Mouse (Mus musculus): Measurements from ENCODE around the gene Gpa33. TPM values are rescaled to one million over a fixed set of nuclear protein-coding genes. Genes with fewer than 3 reads are reported as not detected.

Gene Gpa33
- total RNA-seq (2012; rRNA removed) (0.04 TPM in 1 of 2 replicates, not detected in the other), total RNA-seq (2014; rRNA removed) (not detected in 2 replicates), polyA plus RNA-seq (2012; ENCODE audit: insufficient read length, low read depth) (not detected in 2 replicates)

GRCm38 (mm10) chr1:166130224-166130860 lies at the start of gene Gpa33:
Gene Gpa33 (plus strand): TSS chr1:166130238.
- H3K4me3 ChIP-seq (replicated peaks in 1 of 3; ENCODE audit: low read depth in 2 of 3, low read length in 2 of 3, poor library complexity in 1 of 3) = no peak within 1 kb of the TSS
- H3K9ac ChIP-seq (ENCODE audit: insufficient read depth, low read depth) = no peak within 1 kb of the TSS
- dilution Hi-C loops (cut with MboI; ENCODE audit: extremely low pct_ligation_motif_present, extremely low pct_unique_long_range_greater_than_20kb, low sequenced_read_pairs) (no loop called here), in situ Hi-C loops (cut with MboI; ENCODE audit: low pct_ligation_motif_present, low pct_unique_long_range_greater_than_20kb, low sequenced_read_pairs) (no loop called here)
- DNase-seq (ENCODE audit: extremely low read depth) = no peak
- H3K9me3 ChIP-seq (replicated peaks; ENCODE audit: low read length) = no peaks in the 10 kb centered on the region
- peaks cover 2 to 6% of the 10 kb centered on the region in 2 experiments for H3K4me1 ChIP-seq (ENCODE audit: control insufficient read depth in 1 of 2, insufficient read depth in 2 of 2)
- no peak within 1 kb of the TSS for H3K4me2 ChIP-seq (ENCODE audit: insufficient read depth, low read depth, poor library complexity, severe bottlenecking)
- H3K79me2 ChIP-seq (replicated peaks; ENCODE audit: control insufficient read depth, extremely low read depth, insufficient read depth, poor library complexity, severe bottlenecking) = no peaks in the 10 kb centered on the region
- H3K27me3 ChIP-seq (replicated peaks) = no peaks in the 10 kb centered on the region
- no peak within 1 kb of the TSS for H3K27ac ChIP-seq (ENCODE audit: insufficient read depth, low read depth)
- H3K36me3 ChIP-seq (replicated peaks in 1 of 2; ENCODE audit: control insufficient read depth in 1 of 2, insufficient read depth in 1 of 2, low read length in 1 of 2) = no peaks in the 10 kb centered on the region
- TF ChIP-seq CTCF (conservative IDR thresholded peaks at IDR 0.05 in 1 of 2, IDR thresholded peaks at IDR 0.05 in 1 of 2; ENCODE audit: low read depth in 2 of 2, low read length in 2 of 2) (no peak), ZKSCAN1 (IDR thresholded peaks at IDR 0.05; ENCODE audit: borderline replicate concordance, low read depth, low read length) (no peak), MAFK (IDR thresholded peaks at IDR 0.05; ENCODE audit: insufficient replicate concordance, low read length) (no peak), PAX5 (IDR thresholded peaks at IDR 0.05; ENCODE audit: low read length) (no peak), TBP (conservative IDR thresholded peaks at IDR 0.05; ENCODE audit: low read depth, low read length) (no peak), IRF4 (IDR thresholded peaks at IDR 0.05; ENCODE audit: low read depth, low read length) (no peak), E2F4 (IDR thresholded peaks at IDR 0.05; ENCODE audit: insufficient replicate concordance, low read depth, low read length) (no peak), USF1 (IDR thresholded peaks at IDR 0.05; ENCODE audit: low read depth, low read length) (no peak), SMC3 (IDR thresholded peaks at IDR 0.05; ENCODE audit: low read depth, low read length) (no peak)

GRCm38 (mm10) chr1:166088446-166089170 lies 41.4 kb upstream of the Gpa33 start:
- Histone ChIP-seq H3K9me3 (replicated peaks; ENCODE audit: low read length) (no peaks in the 10 kb centered on the region), H3K79me2 (replicated peaks; ENCODE audit: control insufficient read depth, extremely low read depth, insufficient read depth, poor library complexity, severe bottlenecking) (no peaks in the 10 kb centered on the region), H3K27ac (ENCODE audit: insufficient read depth, low read depth) (no peak overlapping the region), H3K4me2 (ENCODE audit: insufficient read depth, low read depth, poor library complexity, severe bottlenecking) (no peak overlapping the region), H3K9ac (ENCODE audit: insufficient read depth, low read depth) (no peak overlapping the region), H3K4me1 (ENCODE audit: control insufficient read depth in 1 of 2, insufficient read depth in 2 of 2) (no peaks in the 10 kb centered on the region; a peak in 1 of 4 replicates), H3K27me3 (replicated peaks) (no peaks in the 10 kb centered on the region), H3K36me3 (replicated peaks in 1 of 2; ENCODE audit: control insufficient read depth in 1 of 2, insufficient read depth in 1 of 2, low read length in 1 of 2) (no peaks in the 10 kb centered on the region), H3K4me3 (replicated peaks in 1 of 3; ENCODE audit: low read depth in 2 of 3, low read length in 2 of 3, poor library complexity in 1 of 3) (no peak overlapping the region)
- TF ChIP-seq TBP (conservative IDR thresholded peaks at IDR 0.05; ENCODE audit: low read depth, low read length) (no peak), CHD1 (IDR thresholded peaks at IDR 0.05; ENCODE audit: low read depth, low read length) (no peak), ZC3H11A (IDR thresholded peaks at IDR 0.05; ENCODE audit: low read depth, low read length) (no peak), TCF12 (IDR thresholded peaks at IDR 0.05; ENCODE audit: low read depth, low read length) (no peak), BHLHE40 (IDR thresholded peaks at IDR 0.05; ENCODE audit: low read depth, low read length) (no peak), PAX5 (IDR thresholded peaks at IDR 0.05; ENCODE audit: low read length) (no peak), JUN (IDR thresholded peaks at IDR 0.05; ENCODE audit: insufficient read depth, low read depth, low read length) (no peak)
- dilution Hi-C loops (cut with MboI; ENCODE audit: extremely low pct_ligation_motif_present, extremely low pct_unique_long_range_greater_than_20kb, low sequenced_read_pairs) (no loop called here), in situ Hi-C loops (cut with MboI; ENCODE audit: low pct_ligation_motif_present, low pct_unique_long_range_greater_than_20kb, low sequenced_read_pairs) (no loop called here)
- no peak for DNase-seq (ENCODE audit: extremely low read depth)

Data from CH12.LX (cell line).